Mouse (Mus musculus) inflammation-experienced regulatory T-cells, adult 6 months (primary cell): ENCODE measurements around the gene Lrmda. TPM values are rescaled to one million over a fixed set of nuclear protein-coding genes. Genes with fewer than 3 reads are reported as not detected.

Experiments
- ATAC-seq: one replicate; pipeline ENCODE4 v1.8.0; 2017
- polyA plus RNA-seq, 3 experiments: library from polyadenylated mRNA; unstranded; fragments of 100-300 nt; shearing (Covaris generic); gene quantifications; one replicate each; pipeline ENCODE4 v1.2.1; 2017

Lrmda gene
- polyA plus RNA-seq, 3 experiments from 2014 or later = not detected

DNA sequence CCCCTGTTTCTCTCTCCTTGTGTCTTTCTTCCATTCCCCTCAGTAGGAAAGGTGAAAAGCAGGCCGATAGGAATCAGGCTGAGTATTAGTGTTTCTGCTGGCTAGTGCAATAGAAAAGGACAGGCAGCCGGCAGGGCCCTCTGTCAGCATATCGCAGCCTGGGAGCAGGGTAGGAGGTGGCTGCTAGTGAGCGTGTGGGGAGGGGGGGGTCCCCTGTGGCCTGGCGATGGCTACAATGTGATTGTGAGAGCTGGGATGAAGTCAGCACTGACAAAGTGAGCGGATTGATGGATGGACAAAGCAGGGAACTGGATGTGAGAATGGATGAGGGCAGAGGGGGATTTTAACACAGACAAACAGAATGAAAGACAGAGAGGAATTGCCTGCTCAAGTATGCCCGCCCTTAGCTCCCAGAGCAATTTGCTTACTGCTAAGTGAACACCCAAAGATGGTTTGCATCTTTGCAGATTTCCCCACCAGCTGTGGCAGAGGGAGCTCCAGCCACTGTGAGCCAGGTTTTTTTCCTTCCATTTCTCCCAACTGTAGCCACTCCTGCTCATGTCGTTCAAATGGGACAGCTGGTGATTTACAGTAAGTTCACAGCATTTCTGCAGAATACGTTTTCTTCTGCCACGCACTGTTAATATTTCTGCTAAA is 240.0 kb downstream of the Lrmda start:
- ATAC-seq = no peak

GRCm38 (mm10) chr14:22260033-22260419 is 240.5 kb downstream of the Lrmda start:
- no peak for ATAC-seq

- no peak for ATAC-seq
Observed at GRCm38 (mm10) chr14:22265229-22265905, 245.9 kb downstream of the Lrmda start.

- ATAC-seq = peak; percentile 74
Observed at GRCm38 (mm10) chr14:22269812-22270211, 250.3 kb downstream of the Lrmda start.

GRCm38 (mm10) chr14:22278053-22278452 is 258.5 kb downstream of the Lrmda start:
- ATAC-seq = no peak

DNA sequence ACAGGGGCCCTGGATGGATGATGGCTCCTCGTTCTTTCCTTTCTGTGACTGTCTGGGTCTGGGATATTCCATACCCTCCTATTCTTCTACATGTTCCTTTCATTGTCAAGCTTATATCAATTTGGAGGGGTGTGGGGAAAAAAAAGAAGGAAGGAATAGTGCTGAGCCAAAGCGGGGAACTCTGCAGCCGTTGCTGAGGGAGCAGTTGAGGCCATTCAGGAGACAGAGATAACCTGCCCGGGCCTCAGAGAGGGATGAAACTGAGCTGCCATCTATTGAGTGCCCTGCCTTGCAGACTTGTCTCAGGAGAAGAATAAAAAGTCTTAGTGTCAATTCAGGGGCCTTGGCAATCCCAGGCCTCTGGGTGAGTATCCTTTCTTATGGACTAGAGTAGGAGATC is 260.1 kb downstream of the Lrmda start:
- no peak for ATAC-seq

- ATAC-seq = no peak
Observed at GRCm38 (mm10) chr14:22281630-22282029, 262.1 kb downstream of the Lrmda start.

- ATAC-seq = no peak
Observed at GRCm38 (mm10) chr14:22282847-22283246, 263.3 kb downstream of the Lrmda start.

- no peak for ATAC-seq
Observed at GRCm38 (mm10) chr14:22283722-22284121, 264.2 kb downstream of the Lrmda start.

GRCm38 (mm10) chr14:22284823-22285517 is 265.5 kb downstream of the Lrmda start:
- ATAC-seq = no peak

GRCm38 (mm10) chr14:22285826-22286225 is 266.3 kb downstream of the Lrmda start:
- ATAC-seq = no peak

DNA sequence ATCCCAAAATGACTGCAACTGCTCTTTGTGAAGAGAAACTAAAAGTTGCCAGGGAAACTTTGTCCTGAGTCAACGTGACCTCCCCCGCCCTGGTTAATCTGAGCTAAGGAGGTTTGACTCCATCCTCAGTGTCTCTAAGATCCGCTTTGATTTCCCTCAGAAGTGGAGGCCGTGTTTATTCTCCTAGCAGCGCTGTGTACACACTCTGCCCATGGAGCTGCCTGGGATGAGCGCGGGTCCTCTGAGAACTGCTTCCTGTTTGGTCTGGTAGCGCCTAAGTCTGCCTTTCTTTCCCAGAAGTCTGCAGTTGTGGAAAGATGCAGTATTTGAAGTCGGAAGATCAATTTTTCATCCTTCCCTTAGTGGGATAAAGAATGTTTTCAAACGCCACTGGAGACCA is 268.7 kb downstream of the Lrmda start:
- no peak for ATAC-seq

- no peak for ATAC-seq
Observed at GRCm38 (mm10) chr14:22289380-22289922, 269.9 kb downstream of the Lrmda start.

- no peak for ATAC-seq
Observed at GRCm38 (mm10) chr14:22294371-22294770, 274.9 kb downstream of the Lrmda start.

- ATAC-seq = no peak
Observed at GRCm38 (mm10) chr14:22296655-22297239, 277.2 kb downstream of the Lrmda start.

DNA sequence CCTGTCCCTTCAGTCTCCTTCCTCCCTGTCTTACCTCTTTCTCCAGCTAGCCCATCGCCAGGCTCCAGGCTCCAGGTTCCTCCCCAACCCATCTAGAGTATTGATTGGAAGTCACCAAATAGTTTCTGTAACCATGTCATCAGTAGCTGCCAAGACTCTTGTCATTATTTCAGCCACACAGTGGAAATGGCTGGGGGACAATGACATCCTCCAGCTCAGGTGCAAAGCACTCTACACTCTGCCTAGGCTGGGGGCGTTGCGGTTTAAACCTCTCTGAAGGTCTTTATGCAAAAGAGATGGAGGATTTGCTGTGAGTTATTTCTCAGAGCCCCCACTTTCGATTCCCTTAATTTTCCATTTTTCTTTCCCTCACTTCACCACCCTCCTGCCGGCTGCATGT is 287.2 kb downstream of the Lrmda start:
- ATAC-seq = no peak

- ATAC-seq = no peak
Observed at GRCm38 (mm10) chr14:22308059-22308458, 288.5 kb downstream of the Lrmda start.

GRCm38 (mm10) chr14:22323058-22323457 is 303.5 kb downstream of the Lrmda start:
- ATAC-seq = no peak

GRCm38 (mm10) chr14:22323530-22324292 is 304.2 kb downstream of the Lrmda start:
- no peak for ATAC-seq

GRCm38 (mm10) chr14:22326218-22326964 is 306.9 kb downstream of the Lrmda start:
- no peak for ATAC-seq

- no peak for ATAC-seq
Observed at GRCm38 (mm10) chr14:22329191-22329590, 309.7 kb downstream of the Lrmda start.
